Mouse (Mus musculus) C2C12 (cell line): Measurements from ENCODE around the gene Ofd1. TPM values are rescaled to one million over a fixed set of nuclear protein-coding genes. Genes with fewer than 3 reads are reported as not detected.

ENCODE experiments used
- H3K27me3 ChIP-seq: one replicate; pipeline ENCODE4 v1.6.1; 2011; ENCODE audit not compliant: control insufficient read depth, insufficient read depth, insufficient read length
- H3K36me3 ChIP-seq: one replicate; pipeline ENCODE4 v1.6.1; 2011; ENCODE audit not compliant: control insufficient read depth, insufficient read depth
- H3K4me3 ChIP-seq: one replicate; pipeline ENCODE4 v1.5.1; 2011; ENCODE audit warnings: mild to moderate bottlenecking, control low read depth; ENCODE audit not compliant: poor library complexity, insufficient read depth, severe bottlenecking
- H3K79me2 ChIP-seq: one replicate; pipeline ENCODE4 v1.6.1; 2011; ENCODE audit not compliant: control insufficient read depth, insufficient read depth
- H3K79me3 ChIP-seq: one replicate; pipeline ENCODE4 v1.6.1; 2011; ENCODE audit warnings: low read depth, control low read depth
- H3ac ChIP-seq: one replicate; pipeline ENCODE3; 2011; ENCODE audit warnings: low read depth; ENCODE audit not compliant: control insufficient read depth, insufficient read length
- CEBPB ChIP-seq: IDR thresholded peaks from one replicate; pipeline ENCODE4 v1.6.1; 2011; ENCODE audit warnings: low read depth, mild to moderate bottlenecking, control low read depth, moderate library complexity
- CTCF ChIP-seq: IDR thresholded peaks from one replicate; pipeline ENCODE4 v1.5.1; 2011; ENCODE audit not compliant: control insufficient read depth, insufficient read depth, insufficient read length
- FOSL1 ChIP-seq: IDR thresholded peaks from one replicate; pipeline ENCODE4 v1.8.0; 2011; ENCODE audit warnings: mild to moderate bottlenecking, low read length; ENCODE audit not compliant: poor library complexity, insufficient read depth, severe bottlenecking
- MAX ChIP-seq: IDR thresholded peaks from one replicate; pipeline ENCODE4 v1.6.1; 2011; ENCODE audit warnings: mild to moderate bottlenecking, control low read depth
- MYOD1 ChIP-seq: IDR thresholded peaks from one replicate; pipeline ENCODE4 v1.6.1; 2011; ENCODE audit warnings: low read depth; ENCODE audit not compliant: control insufficient read depth, insufficient read length
- MYOG ChIP-seq: IDR thresholded peaks from one replicate; pipeline ENCODE4 v1.6.1; 2011; ENCODE audit not compliant: control insufficient read depth, insufficient read length; ENCODE audit errors: extremely low read depth
- USF1 ChIP-seq: IDR thresholded peaks from one replicate; pipeline ENCODE4 v1.6.1; 2011; ENCODE audit warnings: low read depth, mild to moderate bottlenecking, control low read depth, moderate library complexity
- polyA plus RNA-seq: library from polyadenylated mRNA; unstranded; fragments of >200 nt; fragmentation: generic; extraction: Trizol; gene quantifications from one replicate; pipeline ENCODE4 v1.2.1, GENCODE M21; 2012; ENCODE audit warnings: missing spikeins

Gene Ofd1
- polyA plus RNA-seq, 1 experiment: 1.5 TPM

GRCm38 (mm10) chrX:166348086-166348485 lies 92.4 kb downstream of the Ofd1 start:
- no peaks in the 10 kb centered on the region for H3K36me3 ChIP-seq
- H3K4me3 ChIP-seq: no peak overlapping the region
- TF ChIP-seq MAX (no peak), FOSL1 (no peak), MYOG (no peak), MYOD1 (no peak), USF1 (no peak), CTCF (no peak), CEBPB (no peak)
- H3K27me3 ChIP-seq: no peaks in the 10 kb centered on the region
- no peak overlapping the region for H3ac ChIP-seq
- H3K79me3 ChIP-seq: no peaks in the 10 kb centered on the region
- no peaks in the 10 kb centered on the region for H3K79me2 ChIP-seq

- Histone ChIP-seq H3K79me2 (no peaks in the 10 kb centered on the region), H3K27me3 (no peaks in the 10 kb centered on the region), H3ac (no peak overlapping the region), H3K36me3 (no peaks in the 10 kb centered on the region), H3K4me3 (no peak overlapping the region), H3K79me3 (no peaks in the 10 kb centered on the region)
- TF ChIP-seq MAX: no peak
- peak; percentile 21 for TF ChIP-seq USF1
Measured at GRCm38 (mm10) chrX:166344228-166345015, 96.1 kb downstream of the Ofd1 start.

GRCm38 (mm10) chrX:166341795-166342194 lies 98.7 kb downstream of the Ofd1 start:
- no peak overlapping the region for H3K4me3 ChIP-seq
- H3ac ChIP-seq: no peak overlapping the region
- no peaks in the 10 kb centered on the region for H3K79me2 ChIP-seq
- no peaks in the 10 kb centered on the region for H3K36me3 ChIP-seq
- TF ChIP-seq USF1: no peak
- no peak for TF ChIP-seq MYOD1
- TF ChIP-seq MYOG: no peak
- no peak for TF ChIP-seq MAX
- TF ChIP-seq CEBPB: no peak
- no peaks in the 10 kb centered on the region for H3K79me3 ChIP-seq
- H3K27me3 ChIP-seq: no peaks in the 10 kb centered on the region

Other genes with a start within 250 kb of the Ofd1 start
- gene Gpm6b, start 201.8 kb downstream of the Ofd1 start, polyA plus RNA-seq: 0.73 TPM
- gene Trappc2, start 130 bp downstream of the Ofd1 start, polyA plus RNA-seq: 5.0 TPM
- 16.3 TPM for gene Rab9, start 39.2 kb upstream of the Ofd1 start, polyA plus RNA-seq
- gene Tceanc, start 77.9 kb upstream of the Ofd1 start, polyA plus RNA-seq: 0.42 TPM
- not detected for gene Egfl6, start 145.0 kb upstream of the Ofd1 start, polyA plus RNA-seq